Mouse (Mus musculus) leukemia stem cell, adult 10-12 weeks (primary cell): ENCODE results near the gene Tnfrsf11a. TPM values are rescaled to one million over a fixed set of nuclear protein-coding genes. Genes with fewer than 3 reads are reported as not detected.

Source experiments
- polyA plus RNA-seq: library from polyadenylated mRNA; stranded (reverse); fragments of >175 nt; gene quantifications from 2 replicates; pipeline ENCODE4 v1.2.3, GENCODE M21; 2012; ENCODE audit warnings: low replicate concordance

Gene Tnfrsf11a
- 0.17 and 0.60 TPM in 2 replicates for polyA plus RNA-seq

DNA sequence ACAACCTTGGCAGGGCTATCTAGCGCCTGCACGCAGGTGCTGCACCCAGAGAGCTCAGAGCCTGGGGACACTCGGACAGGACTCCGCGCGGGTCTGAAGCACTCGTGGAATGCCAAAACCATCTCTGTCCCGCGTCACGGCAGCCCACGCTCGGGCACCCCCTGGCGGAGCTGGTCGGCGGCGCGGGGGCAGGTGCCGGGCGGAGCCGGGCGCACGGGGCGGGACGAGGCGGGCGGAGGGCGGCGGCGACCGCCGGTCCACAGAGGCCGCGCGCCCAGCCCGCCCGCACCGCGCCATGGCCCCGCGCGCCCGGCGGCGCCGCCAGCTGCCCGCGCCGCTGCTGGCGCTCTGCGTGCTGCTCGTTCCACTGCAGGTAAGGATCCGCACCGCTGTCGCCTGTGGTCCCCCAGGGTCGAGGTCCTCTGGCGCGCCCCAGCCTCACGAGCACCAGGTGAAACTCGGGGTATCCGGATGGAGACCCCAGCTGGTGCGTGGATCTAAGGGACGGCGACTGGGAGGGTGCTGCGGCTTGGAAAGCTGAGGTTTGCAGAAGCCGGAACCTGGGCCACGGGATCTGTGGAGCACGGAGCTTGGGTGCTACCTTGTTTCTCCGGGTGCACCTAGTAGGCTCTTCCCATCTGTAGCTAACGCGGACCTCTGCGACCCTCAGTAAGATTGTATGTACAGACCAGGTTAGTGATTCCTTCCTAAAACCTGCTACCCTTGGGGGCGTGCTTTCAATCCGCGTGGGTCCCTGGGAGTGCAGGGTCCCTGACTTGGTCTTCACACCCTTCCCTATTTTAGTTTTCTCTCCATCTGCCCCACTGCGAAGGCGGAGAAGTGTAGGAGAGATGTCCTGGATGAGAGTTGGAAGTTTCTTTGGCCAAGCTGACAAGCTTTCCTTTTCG is at the start of gene Tnfrsf11a:
TSS of gene Tnfrsf11a (plus strand) at position 262 of the 908 bp plus-strand sequence.

Other genes with a start within 250 kb of the Tnfrsf11a start
- gene Pign, start 117.0 kb upstream of the Tnfrsf11a start, polyA plus RNA-seq: 4.1 and 6.6 TPM in 2 replicates
- 22.2 and 31.8 TPM in 2 replicates for gene Relch, start 116.9 kb upstream of the Tnfrsf11a start, polyA plus RNA-seq
- 6.4 and 9.3 TPM in 2 replicates for gene Zcchc2, start 209.7 kb downstream of the Tnfrsf11a start, polyA plus RNA-seq